Mouse (Mus musculus): ENCODE measurements around the gene Cd81. TPM values are rescaled to one million over a fixed set of nuclear protein-coding genes. Genes with fewer than 3 reads are reported as not detected.

Gene Cd81
- polyA plus RNA-seq, 1 experiment from 2014 or later, result 282 TPM

DNA sequence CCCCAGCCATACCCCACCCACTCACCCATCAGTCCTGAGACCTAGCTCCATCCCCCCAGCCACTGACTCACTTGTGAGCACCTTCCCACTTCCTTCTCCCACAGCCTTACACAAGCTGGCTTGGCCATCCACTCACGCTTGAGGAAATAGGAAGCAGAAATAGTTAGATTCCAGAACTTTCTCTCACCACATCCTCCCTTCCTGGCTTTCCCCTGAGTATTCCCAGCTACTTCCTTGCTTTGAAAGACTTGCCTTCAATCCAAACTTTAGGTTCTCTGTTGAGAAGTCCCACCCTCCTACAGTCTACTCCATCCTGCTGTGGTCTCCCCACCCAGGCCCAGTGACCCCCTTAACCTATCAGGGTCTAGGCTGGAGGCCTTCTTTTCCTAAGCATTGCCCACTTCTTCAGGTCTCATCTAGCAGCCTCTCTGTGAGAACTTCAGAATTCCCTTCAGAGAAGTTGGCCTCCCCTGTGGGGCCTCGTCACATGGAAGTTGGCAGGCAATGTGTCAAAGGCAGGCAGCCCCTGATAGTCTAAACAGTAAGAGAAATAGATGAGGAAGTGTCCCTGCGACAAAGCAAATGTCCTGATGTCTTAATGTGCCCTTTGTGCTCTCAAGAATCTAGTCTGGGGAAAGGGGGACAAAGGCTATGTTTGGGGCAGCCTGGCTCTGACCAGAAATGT is 11.3 kb upstream of the Cd81 start:
- Histone ChIP-seq H3K9ac (ENCODE audit: low read length) (no peak overlapping the region), H3K36me3 (ENCODE audit: control insufficient read depth, insufficient read depth, low read length) (no peaks in the 10 kb centered on the region), H3K4me2 (ENCODE audit: low read depth) (no peak overlapping the region), H3K4me1 (ENCODE audit: control insufficient read depth, insufficient read depth, low read length) (no peaks in the 10 kb centered on the region), H3K9me3 (ENCODE audit: control insufficient read depth, low read length) (no peaks in the 10 kb centered on the region), H3K4me3 (ENCODE audit: low read depth, low read length) (no peak overlapping the region), H3K27ac (ENCODE audit: low read depth, low read length) (no peak overlapping the region), H3K27me3 (ENCODE audit: control insufficient read depth, insufficient read depth, low read length) (no peaks in the 10 kb centered on the region)
- DNase-seq (ENCODE audit: low spot score) (no peak), ATAC-seq (ENCODE audit: insufficient read depth, low FRiP score, low TSS enrichment) (no peak)
- 76% methylated on average over 3 of the region's 3 CpGs for WGBS

- ATAC-seq (ENCODE audit: insufficient read depth, low FRiP score, low TSS enrichment), result no peak
- no peak for DNase-seq (ENCODE audit: low spot score)
- H3K9ac ChIP-seq (ENCODE audit: low read length), result no peak overlapping the region
- H3K4me1 ChIP-seq (ENCODE audit: control insufficient read depth, insufficient read depth, low read length), result no peaks in the 10 kb centered on the region
- no peak overlapping the region for H3K4me2 ChIP-seq (ENCODE audit: low read depth)
- H3K27me3 ChIP-seq (ENCODE audit: control insufficient read depth, insufficient read depth, low read length), result no peaks in the 10 kb centered on the region
- no peak overlapping the region for H3K4me3 ChIP-seq (ENCODE audit: low read depth, low read length)
- no peaks in the 10 kb centered on the region for H3K36me3 ChIP-seq (ENCODE audit: control insufficient read depth, insufficient read depth, low read length)
- no peak overlapping the region for H3K27ac ChIP-seq (ENCODE audit: low read depth, low read length)
- 74% methylated on average over 3 of the region's 3 CpGs for WGBS
- H3K9me3 ChIP-seq (ENCODE audit: control insufficient read depth, low read length), result no peaks in the 10 kb centered on the region
Observed at GRCm38 (mm10) chr7:143042089-143042488, 10.4 kb upstream of the Cd81 start.

DNA sequence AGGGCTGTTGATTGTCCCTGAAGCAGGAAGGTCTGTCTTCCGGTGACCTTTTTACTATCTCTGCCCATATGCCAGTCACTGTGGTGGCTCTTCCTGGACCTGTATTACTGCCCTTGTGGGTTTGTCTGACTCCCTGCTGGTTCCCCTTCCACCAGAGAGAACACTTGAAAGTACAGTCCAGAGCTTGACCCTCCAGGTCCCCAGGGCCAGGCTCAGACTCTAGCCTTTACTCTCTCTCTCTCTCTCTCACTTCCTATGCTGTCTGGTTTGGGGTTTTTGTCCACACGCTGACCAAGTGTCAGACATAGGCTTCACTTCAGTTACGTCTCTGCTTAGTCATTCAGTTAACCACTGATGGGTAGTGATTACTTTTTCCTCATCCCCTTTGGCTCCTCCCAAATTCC is 9.6 kb upstream of the Cd81 start:
- DNase-seq (ENCODE audit: low spot score) (no peak), ATAC-seq (ENCODE audit: insufficient read depth, low FRiP score, low TSS enrichment) (no peak)
- H3K4me2 ChIP-seq (ENCODE audit: low read depth), result no peak overlapping the region
- H3K27ac ChIP-seq (ENCODE audit: low read depth, low read length), result no peak overlapping the region
- no peak overlapping the region for H3K9ac ChIP-seq (ENCODE audit: low read length)
- no peak overlapping the region for H3K4me3 ChIP-seq (ENCODE audit: low read depth, low read length)
- H3K4me1 ChIP-seq (ENCODE audit: control insufficient read depth, insufficient read depth, low read length), result no peaks in the 10 kb centered on the region
- 87% methylated on average over 3 of the region's 3 CpGs for WGBS
- no peaks in the 10 kb centered on the region for H3K27me3 ChIP-seq (ENCODE audit: control insufficient read depth, insufficient read depth, low read length)
- no peaks in the 10 kb centered on the region for H3K36me3 ChIP-seq (ENCODE audit: control insufficient read depth, insufficient read depth, low read length)
- H3K9me3 ChIP-seq (ENCODE audit: control insufficient read depth, low read length), result no peaks in the 10 kb centered on the region

- Histone ChIP-seq H3K36me3 (ENCODE audit: control insufficient read depth, insufficient read depth, low read length) (no peaks in the 10 kb centered on the region), H3K9ac (ENCODE audit: low read length) (no peak overlapping the region), H3K4me3 (ENCODE audit: low read depth, low read length) (no peak overlapping the region), H3K27me3 (ENCODE audit: control insufficient read depth, insufficient read depth, low read length) (no peaks in the 10 kb centered on the region), H3K9me3 (ENCODE audit: control insufficient read depth, low read length) (no peaks in the 10 kb centered on the region), H3K27ac (ENCODE audit: low read depth, low read length) (no peak overlapping the region), H3K4me1 (ENCODE audit: control insufficient read depth, insufficient read depth, low read length) (no peaks in the 10 kb centered on the region), H3K4me2 (ENCODE audit: low read depth) (no peak overlapping the region)
- no peak for ATAC-seq (ENCODE audit: insufficient read depth, low FRiP score, low TSS enrichment)
- 96% methylated on average over 2 of the region's 2 CpGs for WGBS
- no peak for DNase-seq (ENCODE audit: low spot score)
Observed at GRCm38 (mm10) chr7:143044049-143044825, 8.3 kb upstream of the Cd81 start.

DNA sequence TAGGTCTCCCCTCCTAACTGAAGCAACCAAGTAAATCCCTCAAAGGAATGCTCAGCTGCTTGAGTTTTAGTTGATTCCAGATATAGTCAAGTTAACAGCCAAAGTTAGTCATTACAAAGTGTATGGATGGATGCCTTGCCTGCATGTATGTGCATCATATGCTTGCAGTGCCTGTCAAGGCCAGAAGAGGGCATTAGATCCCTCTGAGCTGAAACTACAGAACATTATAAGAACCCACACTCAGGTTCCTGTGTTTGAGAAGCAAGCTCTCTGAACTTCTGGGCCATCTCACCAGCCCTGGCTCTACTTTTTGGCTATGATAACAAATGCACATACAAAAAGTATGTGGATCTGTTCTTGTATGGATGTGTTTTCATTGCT is 7.7 kb upstream of the Cd81 start:
- Histone ChIP-seq H3K27ac (ENCODE audit: low read depth, low read length) (no peak overlapping the region), H3K9ac (ENCODE audit: low read length) (no peak overlapping the region), H3K9me3 (ENCODE audit: control insufficient read depth, low read length) (no peaks in the 10 kb centered on the region), H3K4me1 (ENCODE audit: control insufficient read depth, insufficient read depth, low read length) (no peaks in the 10 kb centered on the region), H3K27me3 (ENCODE audit: control insufficient read depth, insufficient read depth, low read length) (no peaks in the 10 kb centered on the region), H3K4me2 (ENCODE audit: low read depth) (no peak overlapping the region), H3K36me3 (ENCODE audit: control insufficient read depth, insufficient read depth, low read length) (no peaks in the 10 kb centered on the region), H3K4me3 (ENCODE audit: low read depth, low read length) (no peak overlapping the region)
- ATAC-seq (ENCODE audit: insufficient read depth, low FRiP score, low TSS enrichment) (no peak), DNase-seq (ENCODE audit: low spot score) (no peak)

DNA sequence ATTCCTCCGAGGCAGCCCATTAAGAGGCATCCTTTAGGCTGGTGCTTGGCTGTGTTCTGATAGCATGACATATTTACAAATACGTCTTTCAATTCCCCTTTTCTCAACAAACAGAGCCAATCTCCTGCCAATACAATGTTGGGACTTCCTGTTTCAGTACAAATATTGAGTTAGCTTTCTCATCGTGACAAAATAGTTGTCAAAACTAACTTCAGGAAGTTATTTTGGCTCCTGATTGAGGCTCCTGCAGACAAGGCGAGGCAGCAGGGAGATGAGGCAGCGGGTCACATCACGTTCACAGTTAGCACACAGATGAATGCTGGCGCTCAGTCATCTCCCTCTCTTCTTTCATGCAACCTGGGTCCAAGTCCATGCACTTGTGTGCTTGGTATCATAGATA is 6.2 kb upstream of the Cd81 start:
- Histone ChIP-seq H3K4me3 (ENCODE audit: low read depth, low read length) (no peak overlapping the region), H3K27me3 (ENCODE audit: control insufficient read depth, insufficient read depth, low read length) (no peaks in the 10 kb centered on the region), H3K4me2 (ENCODE audit: low read depth) (no peak overlapping the region), H3K4me1 (ENCODE audit: control insufficient read depth, insufficient read depth, low read length) (no peaks in the 10 kb centered on the region), H3K36me3 (ENCODE audit: control insufficient read depth, insufficient read depth, low read length) (no peaks in the 10 kb centered on the region), H3K9ac (ENCODE audit: low read length) (no peak overlapping the region), H3K9me3 (ENCODE audit: control insufficient read depth, low read length) (no peaks in the 10 kb centered on the region), H3K27ac (ENCODE audit: low read depth, low read length) (no peak overlapping the region)
- WGBS, result 82% methylated on average over 7 of the region's 7 CpGs
- ATAC-seq (ENCODE audit: insufficient read depth, low FRiP score, low TSS enrichment), result no peak
- DNase-seq (ENCODE audit: low spot score), result no peak

DNA sequence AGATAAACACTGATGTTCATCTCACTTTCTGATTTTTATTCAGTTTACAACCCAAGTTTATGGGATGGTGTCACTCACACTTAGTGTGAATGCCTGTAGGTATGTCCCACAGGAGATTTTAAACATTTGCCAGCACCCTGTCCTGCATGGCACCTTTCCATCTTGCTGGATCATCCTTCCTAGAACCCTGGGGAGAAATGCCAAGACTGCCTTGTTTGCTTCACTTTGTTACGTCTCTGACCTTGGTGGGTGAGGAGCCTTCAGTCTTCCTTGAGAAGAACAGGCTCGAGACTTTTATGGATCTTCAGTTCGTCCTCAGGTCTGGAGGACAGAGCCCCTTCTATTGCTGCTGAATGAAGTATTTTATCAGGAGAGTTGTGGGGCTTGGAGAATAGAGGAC is 3.2 kb upstream of the Cd81 start:
- no peak overlapping the region for H3K9ac ChIP-seq (ENCODE audit: low read length)
- no peak overlapping the region for H3K27ac ChIP-seq (ENCODE audit: low read depth, low read length)
- no peak for DNase-seq (ENCODE audit: low spot score)
- H3K36me3 ChIP-seq (ENCODE audit: control insufficient read depth, insufficient read depth, low read length), result no peaks in the 10 kb centered on the region
- H3K4me3 ChIP-seq (ENCODE audit: low read depth, low read length), result no peak overlapping the region
- WGBS, result 72% methylated on average over 3 of the region's 3 CpGs
- ATAC-seq (ENCODE audit: insufficient read depth, low FRiP score, low TSS enrichment), result no peak
- H3K9me3 ChIP-seq (ENCODE audit: control insufficient read depth, low read length), result no peaks in the 10 kb centered on the region
- peaks cover 7% of the 10 kb centered on the region; the same call in 1 of the 2 replicates for H3K4me1 ChIP-seq (ENCODE audit: control insufficient read depth, insufficient read depth, low read length)
- no peak overlapping the region for H3K4me2 ChIP-seq (ENCODE audit: low read depth)
- H3K27me3 ChIP-seq (ENCODE audit: control insufficient read depth, insufficient read depth, low read length), result no peaks in the 10 kb centered on the region

DNA sequence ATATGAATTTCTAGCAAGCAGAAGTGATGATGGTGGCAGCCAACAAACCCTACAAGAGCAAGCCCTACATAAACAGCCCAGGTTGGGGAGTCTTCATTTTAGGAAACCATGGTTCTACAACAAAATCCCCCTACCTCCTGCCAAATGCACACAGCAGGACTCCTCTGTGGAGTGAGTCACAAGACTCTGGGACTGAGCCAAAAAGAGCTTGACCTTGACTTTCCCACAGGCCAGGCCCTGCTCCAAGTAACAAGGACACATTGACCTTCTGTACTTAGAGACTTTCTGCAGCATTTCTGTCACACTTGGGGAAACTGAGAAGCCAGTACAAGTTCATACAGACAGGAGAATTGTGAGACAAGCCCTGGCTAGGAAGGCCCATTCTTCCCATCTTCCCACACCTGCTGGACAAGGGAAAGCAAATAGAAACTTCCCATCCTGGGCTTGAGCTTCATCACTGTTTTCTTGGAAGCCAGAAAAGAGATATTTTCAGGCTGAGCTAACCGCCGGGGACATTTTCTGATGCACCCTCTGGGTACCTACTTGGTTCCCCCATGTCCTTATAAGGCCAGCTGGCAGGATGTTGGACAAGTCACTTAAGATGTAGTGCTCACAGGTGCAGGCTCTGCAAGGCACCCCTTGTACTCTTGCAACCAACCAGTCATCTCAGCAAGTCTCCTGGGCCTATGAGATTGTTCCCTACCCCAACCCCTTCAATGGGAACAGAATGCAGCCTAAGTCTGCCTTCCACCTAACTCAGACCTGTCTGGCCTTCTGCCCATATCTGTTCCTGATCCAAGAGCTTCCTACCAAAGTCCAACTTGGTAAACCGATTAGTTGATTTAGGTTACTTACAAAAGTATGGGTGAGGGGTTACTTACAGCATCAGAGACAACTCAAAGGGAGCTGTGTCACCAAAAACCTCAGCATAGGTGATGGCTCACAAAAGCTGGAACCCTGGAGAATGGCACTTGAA is 2.4 kb upstream of the Cd81 start:
- WGBS, result 93% methylated on average over 3 of the region's 3 CpGs
- ATAC-seq (ENCODE audit: insufficient read depth, low FRiP score, low TSS enrichment), result no peak
- no peaks in the 10 kb centered on the region for H3K9me3 ChIP-seq (ENCODE audit: control insufficient read depth, low read length)

More for the DNA sequence above, 2.4 kb upstream of the Cd81 start:
- Histone ChIP-seq H3K4me1 (ENCODE audit: control insufficient read depth, insufficient read depth, low read length) (peaks cover 11% of the 10 kb centered on the region), H3K4me2 (ENCODE audit: low read depth) (no peak overlapping the region), H3K36me3 (ENCODE audit: control insufficient read depth, insufficient read depth, low read length) (no peaks in the 10 kb centered on the region), H3K27me3 (ENCODE audit: control insufficient read depth, insufficient read depth, low read length) (no peaks in the 10 kb centered on the region), H3K9ac (ENCODE audit: low read length) (no peak overlapping the region), H3K4me3 (ENCODE audit: low read depth, low read length) (no peak overlapping the region), H3K27ac (ENCODE audit: low read depth, low read length) (no peak overlapping the region)
- no peak for DNase-seq (ENCODE audit: low spot score)

Data from neural tube, embryonic 11.5 days (tissue).